Mouse (Mus musculus) thymus, adult 2 months (tissue): Measurements from ENCODE around the gene Bcl11b. TPM values are rescaled to one million over a fixed set of nuclear protein-coding genes. Genes with fewer than 3 reads are reported as not detected.
A peak's percentile ranks its signal among the peaks of the same experiment; 100 is the strongest.

Source experiments
- DNase-seq: peaks from one replicate; pipeline ENCODE4 v3.0.0; 2021
- H3K27ac ChIP-seq: fragments of 200-500 bp; 2 replicates; pipeline ENCODE4 v1.5.1; 2012; ENCODE audit warnings: low read length, control low read depth; ENCODE audit not compliant: control insufficient read depth, insufficient read depth
- H3K27me3 ChIP-seq: fragments of 200-500 bp; 2 replicates; pipeline ENCODE4 v1.6.1; 2012; ENCODE audit warnings: mild to moderate bottlenecking, low read length, moderate library complexity, mixed read lengths; ENCODE audit not compliant: control insufficient read depth, insufficient read depth
- H3K36me3 ChIP-seq: fragments of 200-500 bp; 2 replicates; pipeline ENCODE4 v1.6.1; 2012; ENCODE audit warnings: mild to moderate bottlenecking, low read length, moderate library complexity; ENCODE audit not compliant: control insufficient read depth, insufficient read depth
- H3K4me1 ChIP-seq: fragments of 200-500 bp; replicated peaks from 2 replicates; pipeline ENCODE4 v1.6.1; 2012; ENCODE audit warnings: low read length; ENCODE audit not compliant: control insufficient read depth, insufficient read depth
- H3K4me3 ChIP-seq: fragments of 200-500 bp; 2 replicates; pipeline ENCODE4 v1.5.1; 2012; ENCODE audit warnings: mild to moderate bottlenecking, low read length, control low read depth, moderate library complexity; ENCODE audit not compliant: control insufficient read depth, insufficient read depth
- CTCF ChIP-seq: fragments of 200-500 bp; IDR thresholded peaks from 2 replicates; pipeline ENCODE4 v1.5.1; 2012; ENCODE audit warnings: mild to moderate bottlenecking, control low read depth, low read length, moderate library complexity, borderline replicate concordance; ENCODE audit not compliant: control insufficient read depth, poor library complexity, insufficient read depth; ENCODE audit errors: extremely low read depth
- POLR2A ChIP-seq: fragments of 200-500 bp; IDR thresholded peaks from 2 replicates; pipeline ENCODE4 v1.6.1; 2012; ENCODE audit warnings: mild to moderate bottlenecking, low read length, control low read depth, moderate library complexity; ENCODE audit not compliant: control insufficient read depth, poor library complexity, insufficient read depth; ENCODE audit errors: extremely low read depth
- WGBS: fragments of 180-500 bp; shearing (Covaris S2); methylation state at CpG from one replicate; pipeline ENCODE4 v1.1.7; 2018; 5-methylcytosine and 5-hydroxymethylcytosine counted together
- polyA plus RNA-seq: library from polyadenylated mRNA; depleted of rRNA; stranded (reverse); fragments of >200 nt; gene quantifications from 2 replicates; pipeline ENCODE4 v1.2.3, GENCODE M21; 2012

Gene Bcl11b
- polyA plus RNA-seq, 1 experiment, result 346 TPM

DNA sequence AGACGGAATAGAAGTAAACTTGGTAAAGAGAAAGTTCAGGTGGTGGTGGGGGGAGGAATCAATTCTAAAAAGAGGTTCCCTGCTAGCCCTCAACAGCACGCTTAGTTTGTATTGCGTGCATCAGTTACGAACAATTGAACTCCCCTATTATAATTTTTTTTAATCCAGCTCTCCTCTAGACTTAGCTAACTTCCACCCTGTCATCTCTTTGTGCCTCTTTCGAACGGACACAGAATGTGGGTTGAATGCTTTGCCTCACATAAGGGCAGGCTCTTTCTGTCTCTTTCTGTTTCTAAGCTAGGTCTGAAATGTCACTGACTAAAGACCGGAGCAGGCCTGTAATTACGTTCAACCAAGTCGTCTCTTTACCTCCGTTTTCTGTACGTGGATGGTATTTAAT is 28.9 kb downstream of the Bcl11b start:
- H3K36me3 ChIP-seq, result peaks cover 72% of the 10 kb centered on the region
- H3K27me3 ChIP-seq, result no peaks in the 10 kb centered on the region
- no peak overlapping the region for H3K4me3 ChIP-seq
- 82% methylated on average over 11 of the region's 11 CpGs for WGBS
- TF ChIP-seq CTCF (no peak), POLR2A (no peak)
- no peak for DNase-seq
- H3K4me1 ChIP-seq, result peaks cover 83% of the 10 kb centered on the region
- H3K27ac ChIP-seq, result no peak overlapping the region

DNA sequence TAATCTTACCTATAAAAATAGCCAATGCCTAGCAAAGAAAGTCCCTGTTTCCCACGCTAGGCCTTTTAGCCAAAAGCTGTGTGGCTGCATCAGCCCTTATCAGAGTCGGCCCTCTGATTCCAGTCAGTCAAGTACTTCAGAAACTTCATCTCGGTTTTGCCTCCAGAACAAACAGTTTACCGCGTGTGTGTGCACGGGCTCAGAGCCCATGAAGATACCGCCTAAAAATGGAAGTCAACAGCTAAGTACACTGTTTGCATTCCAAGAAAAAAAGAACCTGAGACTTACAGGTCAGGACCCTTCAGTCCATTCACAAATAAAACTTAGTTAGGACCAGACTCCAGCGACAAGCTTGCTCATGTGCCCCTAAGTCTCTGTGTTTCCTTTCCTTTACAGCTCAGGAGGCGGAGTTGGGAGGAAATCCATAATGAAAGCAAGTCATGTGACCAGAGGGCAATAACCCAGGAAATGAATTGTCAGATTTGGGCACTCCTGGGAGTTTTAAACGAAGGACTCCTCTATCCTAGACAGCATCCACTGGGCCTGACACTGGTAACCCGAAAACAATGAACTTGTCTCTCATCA is 29.8 kb downstream of the Bcl11b start:
- 66% methylated on average over 11 of the region's 11 CpGs for WGBS
- no peak overlapping the region for H3K4me3 ChIP-seq
- no peak overlapping the region for H3K27ac ChIP-seq
- peaks cover 82% of the 10 kb centered on the region for H3K4me1 ChIP-seq
- TF ChIP-seq POLR2A (no peak), CTCF (no peak)
- no peak for DNase-seq
- peaks cover 68% of the 10 kb centered on the region for H3K36me3 ChIP-seq
- no peaks in the 10 kb centered on the region for H3K27me3 ChIP-seq

DNA sequence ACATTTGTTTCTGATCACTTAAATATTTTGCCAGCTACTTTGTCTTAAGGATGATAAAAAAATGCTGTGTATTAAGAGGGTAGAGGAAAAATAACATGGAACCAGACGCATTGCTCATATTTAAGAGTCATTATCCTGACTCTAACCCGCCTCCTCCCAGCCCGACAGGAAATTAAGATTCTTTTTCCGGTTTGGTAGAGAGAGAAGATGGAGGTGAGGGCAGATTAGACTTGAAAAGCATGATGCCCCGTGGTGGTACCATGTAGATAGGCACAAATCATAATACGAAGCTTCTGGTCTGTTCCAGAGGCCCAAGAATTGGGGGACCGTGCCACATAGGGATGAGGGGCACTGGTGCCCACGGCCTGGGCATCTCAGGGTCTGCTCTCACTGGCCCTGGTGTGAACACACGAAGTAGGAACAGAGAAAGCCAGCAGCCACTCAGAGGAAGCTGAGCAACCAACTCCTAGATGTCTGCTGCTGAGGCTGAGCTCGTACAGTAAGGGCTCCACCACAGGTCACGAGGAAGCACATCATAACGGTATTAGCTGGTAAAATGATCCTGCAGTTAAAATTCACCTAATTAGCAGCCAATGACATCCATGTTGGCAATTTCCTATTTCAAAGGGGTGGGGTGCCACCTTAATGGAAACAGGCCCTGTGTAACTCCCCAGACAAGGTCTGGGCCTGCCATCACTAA is 32.2 kb downstream of the Bcl11b start:
- H3K27ac ChIP-seq, result no peak overlapping the region
- 73% methylated on average over 12 of the region's 12 CpGs for WGBS

DNA sequence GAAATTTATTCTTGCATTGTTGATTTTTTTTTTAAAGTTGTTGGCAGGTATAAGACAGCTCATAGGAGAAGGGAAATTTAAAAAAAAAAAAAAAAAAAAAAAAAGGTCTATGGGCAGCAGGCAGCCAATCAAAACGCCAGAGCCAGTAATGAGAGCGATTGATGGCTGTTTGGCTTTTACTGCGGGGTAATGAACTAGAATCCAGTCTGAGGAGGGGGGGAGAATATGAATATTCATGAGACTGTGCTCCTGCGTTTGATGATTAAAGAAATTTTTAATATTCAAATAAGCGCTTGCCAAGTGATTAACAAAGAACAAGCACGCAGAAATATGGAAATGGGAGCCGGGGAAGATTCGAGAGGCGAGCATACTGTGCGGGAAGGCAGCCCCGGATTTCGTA is 32.8 kb downstream of the Bcl11b start:
- no peak for DNase-seq
- H3K4me1 ChIP-seq, result peaks cover 82% of the 10 kb centered on the region
- H3K27me3 ChIP-seq, result no peaks in the 10 kb centered on the region
- H3K4me3 ChIP-seq, result no peak overlapping the region
- peaks cover 72% of the 10 kb centered on the region for H3K36me3 ChIP-seq
- H3K27ac ChIP-seq, result no peak overlapping the region
- 71% methylated on average over 12 of the region's 12 CpGs for WGBS
- no peak for TF ChIP-seq CTCF
- no peak for TF ChIP-seq POLR2A

More for the DNA sequence above, 32.2 kb downstream of the Bcl11b start:
- TF ChIP-seq POLR2A (no peak), CTCF (no peak)
- Histone ChIP-seq H3K36me3 (peaks cover 73% of the 10 kb centered on the region), H3K4me1 (peaks cover 82% of the 10 kb centered on the region), H3K27me3 (no peaks in the 10 kb centered on the region), H3K4me3 (no peak overlapping the region)
- DNase-seq, result no peak

DNA sequence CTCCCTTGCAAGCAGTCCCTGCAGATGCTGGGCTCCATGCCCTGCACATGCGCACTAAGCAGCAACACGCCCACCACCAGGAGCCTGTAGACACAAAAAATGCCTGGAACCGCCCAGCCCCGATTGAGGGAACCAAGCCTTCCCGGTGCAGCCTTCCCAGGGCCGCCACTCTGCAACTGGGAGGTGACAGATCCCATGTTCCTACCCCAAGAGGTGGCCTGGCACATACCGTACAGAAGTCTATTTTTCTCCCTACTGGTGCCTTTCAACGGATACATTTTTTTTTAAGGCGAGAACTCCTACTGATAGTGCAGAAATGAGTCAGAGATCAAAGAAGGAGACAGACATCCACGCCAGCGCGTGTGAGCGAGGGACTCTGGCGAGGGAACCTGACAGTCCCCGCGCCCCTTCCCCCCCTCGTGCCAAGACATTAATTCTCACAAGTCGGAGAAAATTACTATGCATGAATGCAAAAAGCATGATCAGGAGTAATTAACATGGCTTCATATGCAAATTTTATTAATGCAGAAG is 33.5 kb downstream of the Bcl11b start:
- DNase-seq, result no peak
- H3K27me3 ChIP-seq, result no peaks in the 10 kb centered on the region
- no peak overlapping the region for H3K4me3 ChIP-seq
- TF ChIP-seq POLR2A (no peak), CTCF (no peak)
- 63% methylated on average over 18 of the region's 18 CpGs for WGBS
- peaks cover 72% of the 10 kb centered on the region for H3K36me3 ChIP-seq
- H3K4me1 ChIP-seq, result peaks cover 83% of the 10 kb centered on the region
- H3K27ac ChIP-seq, result no peak overlapping the region

DNA sequence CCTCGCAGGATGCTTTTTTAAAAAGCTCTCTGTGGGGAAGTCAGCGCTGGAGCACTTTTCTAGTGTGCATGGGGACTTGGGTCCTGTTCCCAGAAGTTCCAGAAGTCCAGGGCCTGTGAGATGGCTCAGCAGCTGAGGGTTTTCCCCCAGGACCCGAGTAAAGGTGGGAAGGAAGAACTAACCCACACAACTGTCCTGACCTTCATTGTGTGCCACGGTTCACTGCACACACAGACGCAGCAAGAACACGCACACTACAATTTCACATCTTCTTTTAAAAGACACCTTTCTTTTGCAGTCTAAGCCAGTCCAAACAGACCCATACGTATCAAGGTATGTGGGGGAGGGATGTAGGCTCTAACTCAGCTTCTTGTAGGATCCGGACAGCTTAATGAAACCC is 34.3 kb downstream of the Bcl11b start:
- Histone ChIP-seq H3K36me3 (peaks cover 67% of the 10 kb centered on the region), H3K4me3 (no peak overlapping the region), H3K4me1 (peaks cover 89% of the 10 kb centered on the region), H3K27ac (peak overlapping the region; percentile 4; the same call in 1 of the 2 replicates), H3K27me3 (no peaks in the 10 kb centered on the region)
- DNase-seq, result no peak
- 82% methylated on average over 8 of the region's 8 CpGs for WGBS
- TF ChIP-seq CTCF (no peak), POLR2A (no peak)
